Mouse (Mus musculus) forebrain, embryonic 16.5 days (tissue): ENCODE data around the gene Dhrs9. TPM values are rescaled to one million over a fixed set of nuclear protein-coding genes. Genes with fewer than 3 reads are reported as not detected.

Experiments
- ATAC-seq: fragments of 200-750 bp; cut with Nextera tagmentation; 2 replicates; pipeline ENCODE4 v1.8.0; 2017; ENCODE audit warnings: mild to moderate bottlenecking, moderate library complexity
- H3K27ac ChIP-seq: fragments of 300-500 bp; sonication (generic); 2 replicates; pipeline ENCODE4 v1.5.1; 2014; ENCODE audit warnings: low read length, control low read depth
- H3K27me3 ChIP-seq: fragments of 300-500 bp; sonication (generic); replicated peaks from 2 replicates; pipeline ENCODE4 v1.6.1; 2014; ENCODE audit warnings: low read length; ENCODE audit not compliant: control insufficient read depth, insufficient read depth
- H3K36me3 ChIP-seq: fragments of 300-500 bp; sonication (generic); 2 replicates; pipeline ENCODE4 v1.6.1; 2014; ENCODE audit not compliant: control insufficient read depth, insufficient read depth
- H3K4me1 ChIP-seq: fragments of 300-500 bp; sonication (generic); replicated peaks from 2 replicates; pipeline ENCODE4 v1.6.1; 2014; ENCODE audit warnings: low read length; ENCODE audit not compliant: control insufficient read depth, insufficient read depth
- H3K4me2 ChIP-seq: fragments of 300-500 bp; sonication (generic); 2 replicates; pipeline ENCODE4 v1.6.1; 2014; ENCODE audit warnings: mild to moderate bottlenecking, low read length, control low read depth
- H3K4me3 ChIP-seq: fragments of 300-500 bp; sonication (generic); replicated peaks from 2 replicates; pipeline ENCODE4 v1.5.1; 2014; ENCODE audit warnings: mild to moderate bottlenecking, low read length, control low read depth
- H3K9ac ChIP-seq: fragments of 300-500 bp; sonication (generic); replicated peaks from 2 replicates; pipeline ENCODE4 v1.6.1; 2014; ENCODE audit warnings: low read depth, low read length, control low read depth
- H3K9me3 ChIP-seq: fragments of 300-500 bp; sonication (generic); 2 replicates; pipeline ENCODE4 v1.6.1; 2016; ENCODE audit warnings: low read length; ENCODE audit not compliant: control insufficient read depth
- WGBS: fragments of 180-500 bp; shearing (Covaris S2); extraction: QIAGEN DNeasy Blood & Tissue Kit; methylation state at CpG from one replicate; pipeline ENCODE4 v1.1.7; 2014; 5-methylcytosine and 5-hydroxymethylcytosine counted together
- polyA plus RNA-seq: library from polyadenylated mRNA; unstranded; fragments of >200 nt; fragmentation: Nextera tagmentation; extraction: Ambion mirVana; gene quantifications from 2 replicates; pipeline ENCODE4 v1.2.1, GENCODE M21; 2015

Dhrs9 gene
- polyA plus RNA-seq, 1 experiment from 2014 or later, result not detected

DNA sequence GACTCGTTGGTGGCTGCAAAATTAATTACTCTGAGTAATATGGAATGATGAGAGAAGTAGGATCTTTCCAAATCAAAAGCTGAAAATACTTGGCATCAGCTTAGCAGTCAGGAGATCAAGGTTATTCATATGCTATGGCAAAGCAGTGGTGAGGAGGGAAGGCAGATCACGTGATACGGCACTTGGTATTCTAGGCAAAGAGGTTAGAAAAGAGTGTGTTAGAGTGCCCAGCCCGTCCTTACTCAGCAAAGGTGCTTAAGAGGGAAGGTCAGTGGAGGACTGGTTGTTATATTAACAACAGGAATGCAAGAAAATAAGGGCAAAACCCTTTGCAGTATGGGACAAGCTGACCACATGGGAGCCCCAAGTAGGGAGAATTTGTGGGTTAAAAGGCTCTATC lies 68.3 kb downstream of the Dhrs9 start:
- ATAC-seq, result no peak
- Histone ChIP-seq H3K27me3 (no peaks in the 10 kb centered on the region), H3K4me1 (no peaks in the 10 kb centered on the region), H3K4me2 (no peak overlapping the region), H3K36me3 (no peaks in the 10 kb centered on the region), H3K9ac (no peak overlapping the region), H3K27ac (no peak overlapping the region), H3K4me3 (no peak overlapping the region), H3K9me3 (no peaks in the 10 kb centered on the region)
- WGBS, result 76% methylated on average over 4 of the region's 4 CpGs

GRCm38 (mm10) chr2:69451128-69451527 lies 70.9 kb downstream of the Dhrs9 start:
- no peak overlapping the region for H3K27ac ChIP-seq
- H3K9ac ChIP-seq, result no peak overlapping the region
- no peaks in the 10 kb centered on the region for H3K27me3 ChIP-seq
- H3K9me3 ChIP-seq, result no peaks in the 10 kb centered on the region
- H3K4me2 ChIP-seq, result no peak overlapping the region
- H3K4me1 ChIP-seq, result no peaks in the 10 kb centered on the region
- H3K36me3 ChIP-seq, result no peaks in the 10 kb centered on the region
- ATAC-seq, result no peak
- no peak overlapping the region for H3K4me3 ChIP-seq
- WGBS, result 92% methylated on average over 5 of the region's 5 CpGs

Other genes with a start within 250 kb of the Dhrs9 start
- gene Nostrin, start 244.6 kb upstream of the Dhrs9 start, polyA plus RNA-seq, result 2.0 and 2.2 TPM in 2 replicates
- 78.5 and 97.4 TPM in 2 replicates for gene Spc25, start 174.3 kb upstream of the Dhrs9 start, polyA plus RNA-seq
- not detected in 2 replicates for gene G6pc2, start 169.4 kb upstream of the Dhrs9 start, polyA plus RNA-seq
- 0.39 TPM in 1 of 2 replicates, not detected in the other for gene Abcb11, start 37.8 kb upstream of the Dhrs9 start, polyA plus RNA-seq
- 0.27 and 0.30 TPM in 2 replicates for gene Lrp2, start 205.6 kb downstream of the Dhrs9 start, polyA plus RNA-seq